Mouse (Mus musculus): ENCODE results near the gene Exoc7.

Gene Exoc7

GRCm38 (mm10) chr11:116332232-116332982 is 25.4 kb upstream of the Exoc7 start:
- no peak for TF ChIP-seq GATA4 (IDR thresholded peaks at IDR 0.05; ENCODE audit: insufficient replicate concordance, low read length)

GRCm38 (mm10) chr11:116330211-116330518 is 23.1 kb upstream of the Exoc7 start:
- TF ChIP-seq GATA4 (IDR thresholded peaks at IDR 0.05; ENCODE audit: insufficient replicate concordance, low read length) = no peak

GRCm38 (mm10) chr11:116329314-116330210 is 22.5 kb upstream of the Exoc7 start:
- TF ChIP-seq GATA4 (IDR thresholded peaks at IDR 0.05; ENCODE audit: insufficient replicate concordance, low read length) = no peak

- no peak for TF ChIP-seq GATA4 (IDR thresholded peaks at IDR 0.05; ENCODE audit: insufficient replicate concordance, low read length)
These were observed 20.1 kb upstream of the Exoc7 start for GRCm38 (mm10) chr11:116326963-116327603.

GRCm38 (mm10) chr11:116318719-116319659 is 12.0 kb upstream of the Exoc7 start:
- TF ChIP-seq GATA4 (IDR thresholded peaks at IDR 0.05; ENCODE audit: insufficient replicate concordance, low read length) = no peak

- no peak for TF ChIP-seq GATA4 (IDR thresholded peaks at IDR 0.05; ENCODE audit: insufficient replicate concordance, low read length)
These were observed 5.3 kb upstream of the Exoc7 start for GRCm38 (mm10) chr11:116312359-116312758.

GRCm38 (mm10) chr11:116311169-116311568 is 4.1 kb upstream of the Exoc7 start:
- TF ChIP-seq GATA4 (IDR thresholded peaks at IDR 0.05; ENCODE audit: insufficient replicate concordance, low read length) = no peak

GRCm38 (mm10) chr11:116309601-116310000 is 2.6 kb upstream of the Exoc7 start:
- no peak for TF ChIP-seq GATA4 (IDR thresholded peaks at IDR 0.05; ENCODE audit: insufficient replicate concordance, low read length)

- no peak for TF ChIP-seq GATA4 (IDR thresholded peaks at IDR 0.05; ENCODE audit: insufficient replicate concordance, low read length)
These were observed 914 bp upstream of the Exoc7 start for GRCm38 (mm10) chr11:116307762-116308531.

- TF ChIP-seq GATA4 (IDR thresholded peaks at IDR 0.05; ENCODE audit: insufficient replicate concordance, low read length) = no peak
These were observed 679 bp downstream of the Exoc7 start for GRCm38 (mm10) chr11:116306126-116306982.

GRCm38 (mm10) chr11:116305423-116305822 is 1.6 kb downstream of the Exoc7 start:
- no peak for TF ChIP-seq GATA4 (IDR thresholded peaks at IDR 0.05; ENCODE audit: insufficient replicate concordance, low read length)

- no peak for TF ChIP-seq GATA4 (IDR thresholded peaks at IDR 0.05; ENCODE audit: insufficient replicate concordance, low read length)
These were observed 8.4 kb downstream of the Exoc7 start for GRCm38 (mm10) chr11:116298621-116299020.

GRCm38 (mm10) chr11:116298221-116298620 is 8.8 kb downstream of the Exoc7 start:
- TF ChIP-seq GATA4 (IDR thresholded peaks at IDR 0.05; ENCODE audit: insufficient replicate concordance, low read length) = no peak

All from liver, adult (tissue).